Mouse (Mus musculus): ENCODE measurements around the gene Asgr1.

GRCm38 (mm10) chr11:70066701-70067100, 12.8 kb downstream of the Asgr1 start:
- TF ChIP-seq SRF (IDR thresholded peaks at IDR 0.05; ENCODE audit: control insufficient read depth, insufficient read length, low read depth) (no peak), MYOG (IDR thresholded peaks at IDR 0.05; ENCODE audit: control insufficient read depth in 1 of 3, insufficient read depth in 1 of 3, insufficient read length in 2 of 3, low read depth in 2 of 3) (no peak), POLR2A (IDR thresholded peaks at IDR 0.05; ENCODE audit: insufficient read length, low read depth) (no peak), MYOD1 (IDR thresholded peaks at IDR 0.05; ENCODE audit: control insufficient read depth in 1 of 3, insufficient read length in 2 of 3, low read depth in 2 of 3) (no peak), TCF12 (IDR thresholded peaks at IDR 0.05; ENCODE audit: insufficient read depth, poor library complexity, severe bottlenecking) (no peak), REST (IDR thresholded peaks at IDR 0.05; ENCODE audit: insufficient read depth, insufficient read length) (no peak), POLR2AphosphoS2 (IDR thresholded peaks at IDR 0.05; ENCODE audit: insufficient read length, low read depth) (no peak), MAX (IDR thresholded peaks at IDR 0.05; ENCODE audit: low read depth) (no peak)
